In genomic region chr4:32198031-32198430, GRCm38 (mm10) we compare ENCODE assay signal across 11 mouse cellular contexts.
"Had no signal": no experiment of that assay in that cellular context is flagged by ENCODE, and none has a peak within 500 bp of the region (broad histone marks: within the 10 kb centered on the region; RNA-seq: fewer than 3 reads in every experiment).

No protein-coding gene starts in this region.

- H3K9me3 ChIP-seq: kidney, embryonic 15.5 days; limb, embryonic 12.5 days; midbrain, embryonic 12.5 days had no signal

- H3K4me3 ChIP-seq: kidney, embryonic 15.5 days; left cerebral cortex, adult 2 months; limb, embryonic 12.5 days; midbrain, embryonic 12.5 days had no signal

- DNase-seq: kidney, postnatal 25 days; retina, postnatal 1 day; right cerebral cortex, postnatal 4 days; spleen, adult 18-20 months; thymus, adult 18-20 months; thymus, postnatal 14 days had no signal

- H3K27ac ChIP-seq: kidney, embryonic 15.5 days; left cerebral cortex, adult 2 months; limb, embryonic 12.5 days; liver, embryonic 14.5 days; midbrain, embryonic 12.5 days had no signal

- H3K27me3 ChIP-seq: kidney, embryonic 15.5 days; limb, embryonic 12.5 days had no signal

- H3K36me3 ChIP-seq: kidney, embryonic 15.5 days; limb, embryonic 12.5 days; midbrain, embryonic 12.5 days had no signal
